Mouse (Mus musculus): ENCODE results near the gene Dtx3. TPM values are rescaled to one million over a fixed set of nuclear protein-coding genes. Genes with fewer than 3 reads are reported as not detected.

The Dtx3 gene
- 10 to 100 TPM; 22.2 to 24.8 TPM for total RNA-seq (2021)
- long read RNA-seq, experiment 1, transcript Dtx3-201 (6 exons, 1,944 nt), result major isoform, 10 of 23 reads
- long read RNA-seq, experiment 1, partial matches to known transcripts, result 4 of 23 reads
- long read RNA-seq, experiment 1, other reads (novel, unspliced or antisense), result 7 of 23 reads
- long read RNA-seq, experiment 2, transcript Dtx3-201 (6 exons, 1,944 nt), result major isoform, 9 of 21 reads
- long read RNA-seq, experiment 2, transcript Dtx3-202 (5 exons, 1,994 nt), result minor isoform, 5 of 21 reads
- long read RNA-seq, experiment 2, partial matches to known transcripts, result 2 of 21 reads
- long read RNA-seq, experiment 2, other reads (novel, unspliced or antisense), result 4 of 21 reads

- peak; percentile 45 for DNase-seq
- intact Hi-C loops (cut with DNase I; ENCODE audit: low total_unique reads), result no loop called here
These were observed at the start of gene Dtx3 for GRCm38 (mm10) chr10:127195328-127196129. Dtx3 (minus strand) TSS chr10:127195728.

GRCm38 (mm10) chr10:127238241-127238824 is 42.8 kb upstream of the Dtx3 start:
- intact Hi-C loops (cut with DNase I; ENCODE audit: low total_unique reads), result no loop called here
- no peak for DNase-seq

- intact Hi-C loops (cut with DNase I; ENCODE audit: low total_unique reads), result no loop called here
- DNase-seq, result no peak
These were observed 41.0 kb upstream of the Dtx3 start for GRCm38 (mm10) chr10:127236541-127236940.

- intact Hi-C loops (cut with DNase I; ENCODE audit: low total_unique reads), result no loop called here
- DNase-seq, result no peak
These were observed 37.6 kb upstream of the Dtx3 start for GRCm38 (mm10) chr10:127233141-127233540.

- intact Hi-C loops (cut with DNase I; ENCODE audit: low total_unique reads), result no loop called here
- no peak for DNase-seq
These were observed 36.2 kb upstream of the Dtx3 start for GRCm38 (mm10) chr10:127231741-127232140.

GRCm38 (mm10) chr10:127230693-127231092 is 35.2 kb upstream of the Dtx3 start:
- no peak for DNase-seq
- intact Hi-C loops (cut with DNase I; ENCODE audit: low total_unique reads), result no loop called here

GRCm38 (mm10) chr10:127228897-127229296 is 33.4 kb upstream of the Dtx3 start:
- intact Hi-C loops (cut with DNase I; ENCODE audit: low total_unique reads), result loop anchor here (5.0 kb wide), 1 partner anchor 52 kb away; no protein-coding TSS in a partner anchor
- no peak for DNase-seq

GRCm38 (mm10) chr10:127227163-127227562 is 31.6 kb upstream of the Dtx3 start:
- DNase-seq, result no peak
- intact Hi-C loops (cut with DNase I; ENCODE audit: low total_unique reads), result loop anchor here (5.0 kb wide), 1 partner anchor 50 kb away; no protein-coding TSS in a partner anchor

GRCm38 (mm10) chr10:127226318-127226895 is 30.9 kb upstream of the Dtx3 start:
- intact Hi-C loops (cut with DNase I; ENCODE audit: low total_unique reads), result loop anchor here (5.0 kb wide), 1 partner anchor 49 kb away; no protein-coding TSS in a partner anchor
- DNase-seq, result peak; percentile 27

GRCm38 (mm10) chr10:127225732-127226131 is 30.2 kb upstream of the Dtx3 start:
- intact Hi-C loops (cut with DNase I; ENCODE audit: low total_unique reads), result loop anchor here (5.0 kb wide), 1 partner anchor 48 kb away; no protein-coding TSS in a partner anchor
- DNase-seq, result no peak

- DNase-seq, result no peak
- intact Hi-C loops (cut with DNase I; ENCODE audit: low total_unique reads), result loop anchor here (5.0 kb wide), 1 partner anchor 48 kb away; no protein-coding TSS in a partner anchor
These were observed 29.7 kb upstream of the Dtx3 start for GRCm38 (mm10) chr10:127225213-127225612.

- no peak for DNase-seq
- intact Hi-C loops (cut with DNase I; ENCODE audit: low total_unique reads), result no loop called here
These were observed 22.8 kb upstream of the Dtx3 start for GRCm38 (mm10) chr10:127218339-127218738.

GRCm38 (mm10) chr10:127217177-127217576 is 21.6 kb upstream of the Dtx3 start:
- intact Hi-C loops (cut with DNase I; ENCODE audit: low total_unique reads), result no loop called here
- no peak for DNase-seq

- DNase-seq, result no peak
- intact Hi-C loops (cut with DNase I; ENCODE audit: low total_unique reads), result no loop called here
These were observed 20.9 kb upstream of the Dtx3 start for GRCm38 (mm10) chr10:127216456-127216855.

GRCm38 (mm10) chr10:127214422-127214803 is 18.9 kb upstream of the Dtx3 start:
- DNase-seq, result no peak
- intact Hi-C loops (cut with DNase I; ENCODE audit: low total_unique reads), result no loop called here

GRCm38 (mm10) chr10:127213704-127214421 is 18.3 kb upstream of the Dtx3 start:
- no peak for DNase-seq
- intact Hi-C loops (cut with DNase I; ENCODE audit: low total_unique reads), result no loop called here

- DNase-seq, result no peak
- intact Hi-C loops (cut with DNase I; ENCODE audit: low total_unique reads), result no loop called here
These were observed 17.7 kb upstream of the Dtx3 start for GRCm38 (mm10) chr10:127213272-127213671.

- peak; percentile 87 for DNase-seq
- intact Hi-C loops (cut with DNase I; ENCODE audit: low total_unique reads), result no loop called here
These were observed 15.9 kb upstream of the Dtx3 start, which contains the start of gene Pip4k2c for GRCm38 (mm10) chr10:127211414-127211854. Pip4k2c (minus strand) TSS chr10:127211585.

- DNase-seq, result no peak
- intact Hi-C loops (cut with DNase I; ENCODE audit: low total_unique reads), result no loop called here
These were observed 15.5 kb upstream of the Dtx3 start for GRCm38 (mm10) chr10:127210961-127211405.

All from gastrocnemius, postnatal 14 days (tissue).